Mouse (Mus musculus) MEL (cell line): ENCODE measurements around the gene Siglec1. TPM values are rescaled to one million over a fixed set of nuclear protein-coding genes. Genes with fewer than 3 reads are reported as not detected.

Experiments
- DNase-seq: peaks from one replicate; pipeline ENCODE4 v3.0.0; 2011; ENCODE audit warnings: low read depth, low spot score
- H3K27ac ChIP-seq: 2 replicates; pipeline ENCODE4 v1.5.1; 2012; ENCODE audit warnings: low read depth, mild to moderate bottlenecking, control low read depth, low read length, moderate library complexity; ENCODE audit not compliant: control insufficient read depth
- H3K27me3 ChIP-seq, 2 experiments: fragments of 150-350 bp in 1 of 2; sonication (generic) in 1 of 2; 2 replicates each; pipeline ENCODE4 v1.6.1; 2012; ENCODE audit warnings: low read length in 2 of 2, mild to moderate bottlenecking in 2 of 2, improper control_type of control experiment in 1 of 2, moderate library complexity in 1 of 2; ENCODE audit not compliant: insufficient read depth in 2 of 2, control insufficient read depth in 1 of 2
- H3K36me3 ChIP-seq, 2 experiments: 2 replicates each; pipeline ENCODE4 v1.6.1; 2012 to 2014; ENCODE audit warnings: low read length in 2 of 2, improper control_type of control experiment in 1 of 2, inconsistent platforms in 1 of 2, mild to moderate bottlenecking in 1 of 2; ENCODE audit not compliant: insufficient read depth in 2 of 2, control insufficient read depth in 1 of 2
- H3K4me1 ChIP-seq, 2 experiments: fragments of 150-350 bp in 1 of 2; sonication (generic) in 1 of 2; 2 replicates each; pipeline ENCODE4 v1.6.1; 2012; ENCODE audit warnings: low read length in 2 of 2, improper control_type of control experiment in 1 of 2, mild to moderate bottlenecking in 1 of 2; ENCODE audit not compliant: insufficient read depth in 2 of 2, control insufficient read depth in 1 of 2
- H3K4me3 ChIP-seq, 2 experiments: fragments of 150-350 bp in 1 of 2; sonication (generic) in 1 of 2; 2 replicates each; pipeline ENCODE4 v1.5.1; 2012; ENCODE audit warnings: low read depth in 2 of 2, low read length in 2 of 2, mild to moderate bottlenecking in 2 of 2, moderate library complexity in 2 of 2, control low read depth in 1 of 2, improper control_type of control experiment in 1 of 2; ENCODE audit not compliant: control insufficient read depth in 1 of 2, insufficient read depth in 1 of 2
- H3K79me2 ChIP-seq: 2 replicates; pipeline ENCODE4 v1.6.1; 2012; ENCODE audit warnings: mild to moderate bottlenecking, low read length, moderate library complexity; ENCODE audit not compliant: control insufficient read depth, poor library complexity, insufficient read depth
- H3K9ac ChIP-seq: 2 replicates; pipeline ENCODE4 v1.6.1; 2012; ENCODE audit warnings: low read depth, mild to moderate bottlenecking, control low read depth, low read length, moderate library complexity; ENCODE audit not compliant: control insufficient read depth, poor library complexity, severe bottlenecking
- H3K9me3 ChIP-seq: fragments of 150-350 bp; sonication (generic); replicated peaks from 2 replicates; pipeline ENCODE4 v1.6.1; 2012; ENCODE audit warnings: mild to moderate bottlenecking, low read length, improper control_type of control experiment, moderate library complexity; ENCODE audit not compliant: insufficient read depth
- BHLHE40 ChIP-seq: IDR thresholded peaks from 2 replicates; pipeline ENCODE4 v1.6.1; 2012; ENCODE audit warnings: low read depth, mild to moderate bottlenecking, inconsistent platforms, low read length, improper control_type of control experiment, borderline replicate concordance
- E2F4 ChIP-seq: IDR thresholded peaks from 2 replicates; pipeline ENCODE4 v1.6.1; 2011; ENCODE audit warnings: low read depth, low read length, improper control_type of control experiment, borderline replicate concordance
- EP300 ChIP-seq, 2 experiments: IDR thresholded peaks; 2 replicates each; pipeline ENCODE4 v1.6.1; 2011; ENCODE audit warnings: improper control_type of control experiment in 2 of 2, low read length in 2 of 2, low read depth in 1 of 2, mild to moderate bottlenecking in 1 of 2
- ETS1 ChIP-seq: IDR thresholded peaks from 2 replicates; pipeline ENCODE4 v1.6.1; 2012; ENCODE audit warnings: low read depth, mild to moderate bottlenecking, inconsistent platforms, low read length, improper control_type of control experiment, moderate library complexity
- GABPA ChIP-seq: IDR thresholded peaks from 2 replicates; pipeline ENCODE4 v1.6.1; 2012; ENCODE audit warnings: low read depth, mild to moderate bottlenecking, inconsistent platforms, low read length, improper control_type of control experiment, moderate library complexity
- GATA1 ChIP-seq: IDR thresholded peaks from 2 replicates; pipeline ENCODE4 v1.6.1; 2011; ENCODE audit warnings: low read depth, low read length, improper control_type of control experiment
- HCFC1 ChIP-seq: IDR thresholded peaks from 2 replicates; pipeline ENCODE4 v1.6.1; 2012; ENCODE audit warnings: low read depth, mild to moderate bottlenecking, inconsistent platforms, low read length, improper control_type of control experiment, moderate library complexity
- MAX ChIP-seq: IDR thresholded peaks from 2 replicates; pipeline ENCODE4 v1.6.1; 2011; ENCODE audit warnings: low read length, improper control_type of control experiment
- MAZ ChIP-seq: IDR thresholded peaks from 2 replicates; pipeline ENCODE4 v1.6.1; 2012; ENCODE audit warnings: low read depth, mild to moderate bottlenecking, inconsistent platforms, low read length, improper control_type of control experiment
- MEF2A ChIP-seq: IDR thresholded peaks from 2 replicates; pipeline ENCODE4 v1.6.1; 2014; ENCODE audit warnings: low read depth, mild to moderate bottlenecking, inconsistent platforms, low read length, improper control_type of control experiment; ENCODE audit not compliant: poor library complexity, insufficient replicate concordance, severe bottlenecking; ENCODE audit errors: extremely low read depth
- MYB ChIP-seq: IDR thresholded peaks from 2 replicates; pipeline ENCODE4 v1.6.1; 2011; ENCODE audit warnings: mild to moderate bottlenecking, low read depth, low read length, improper control_type of control experiment
- POLR2A ChIP-seq, 2 experiments: IDR thresholded peaks; 2 replicates each; pipeline ENCODE4 v1.6.1; 2011 to 2012; ENCODE audit warnings: low read length in 2 of 2, mild to moderate bottlenecking in 2 of 2, control low read depth in 1 of 2, improper control_type of control experiment in 1 of 2, low read depth in 1 of 2, moderate library complexity in 1 of 2; ENCODE audit not compliant: control insufficient read depth in 1 of 2, insufficient read depth in 1 of 2, poor library complexity in 1 of 2
- POLR2AphosphoS2 ChIP-seq: IDR thresholded peaks from 2 replicates; pipeline ENCODE4 v1.6.1; 2011; ENCODE audit warnings: low read length, improper control_type of control experiment
- RAD21 ChIP-seq: IDR thresholded peaks from 2 replicates; pipeline ENCODE4 v1.6.1; 2011; ENCODE audit warnings: mild to moderate bottlenecking, low read depth, low read length, improper control_type of control experiment
- SIN3A ChIP-seq: IDR thresholded peaks from 2 replicates; pipeline ENCODE4 v1.6.1; 2012; ENCODE audit warnings: low read length, improper control_type of control experiment, inconsistent platforms
- TBP ChIP-seq: IDR thresholded peaks from 2 replicates; pipeline ENCODE4 v1.8.0; 2011; ENCODE audit warnings: low read depth, low read length, improper control_type of control experiment
- UBTF ChIP-seq: IDR thresholded peaks from 2 replicates; pipeline ENCODE4 v1.6.1; 2012; ENCODE audit warnings: low read depth, mild to moderate bottlenecking, inconsistent platforms, low read length, improper control_type of control experiment, moderate library complexity, borderline replicate concordance; ENCODE audit not compliant: insufficient read depth
- USF1 ChIP-seq: IDR thresholded peaks from 2 replicates; pipeline ENCODE4 v1.6.1; 2014; ENCODE audit warnings: low read depth, mild to moderate bottlenecking, inconsistent platforms, low read length, improper control_type of control experiment, moderate library complexity
- ZC3H11A ChIP-seq: IDR thresholded peaks from 2 replicates; pipeline ENCODE4 v1.6.1; 2012; ENCODE audit warnings: low read depth, mild to moderate bottlenecking, inconsistent platforms, low read length, improper control_type of control experiment
- ZNF384 ChIP-seq: IDR thresholded peaks from 2 replicates; pipeline ENCODE4 v1.6.1; 2012; ENCODE audit warnings: low read depth, mild to moderate bottlenecking, inconsistent platforms, low read length, improper control_type of control experiment
- polyA plus RNA-seq, 2 experiments: library from polyadenylated mRNA; stranded (reverse) in 1 of 2; unstranded in 1 of 2; fragments of >175 nt in 1 of 2; fragments of >200 nt in 1 of 2; gene quantifications; 2 replicates each; pipeline versions ENCODE4 v1.2.1 to v1.2.4; 2012; ENCODE audit warnings: low replicate concordance in 2 of 2, low read depth in 1 of 2; ENCODE audit not compliant: insufficient read length in 2 of 2, insufficient read depth in 1 of 2, missing spikeins in 1 of 2
- total RNA-seq: library from RNA; depleted of rRNA; stranded (reverse); fragments of 300-350 nt; gene quantifications from 2 replicates; pipeline ENCODE4 v1.2.3, GENCODE M21; 2012

Siglec1 gene
- total and polyA plus RNA-seq, 3 experiments: 0.04 to 0.07 TPM; not detected in 1

DNA sequence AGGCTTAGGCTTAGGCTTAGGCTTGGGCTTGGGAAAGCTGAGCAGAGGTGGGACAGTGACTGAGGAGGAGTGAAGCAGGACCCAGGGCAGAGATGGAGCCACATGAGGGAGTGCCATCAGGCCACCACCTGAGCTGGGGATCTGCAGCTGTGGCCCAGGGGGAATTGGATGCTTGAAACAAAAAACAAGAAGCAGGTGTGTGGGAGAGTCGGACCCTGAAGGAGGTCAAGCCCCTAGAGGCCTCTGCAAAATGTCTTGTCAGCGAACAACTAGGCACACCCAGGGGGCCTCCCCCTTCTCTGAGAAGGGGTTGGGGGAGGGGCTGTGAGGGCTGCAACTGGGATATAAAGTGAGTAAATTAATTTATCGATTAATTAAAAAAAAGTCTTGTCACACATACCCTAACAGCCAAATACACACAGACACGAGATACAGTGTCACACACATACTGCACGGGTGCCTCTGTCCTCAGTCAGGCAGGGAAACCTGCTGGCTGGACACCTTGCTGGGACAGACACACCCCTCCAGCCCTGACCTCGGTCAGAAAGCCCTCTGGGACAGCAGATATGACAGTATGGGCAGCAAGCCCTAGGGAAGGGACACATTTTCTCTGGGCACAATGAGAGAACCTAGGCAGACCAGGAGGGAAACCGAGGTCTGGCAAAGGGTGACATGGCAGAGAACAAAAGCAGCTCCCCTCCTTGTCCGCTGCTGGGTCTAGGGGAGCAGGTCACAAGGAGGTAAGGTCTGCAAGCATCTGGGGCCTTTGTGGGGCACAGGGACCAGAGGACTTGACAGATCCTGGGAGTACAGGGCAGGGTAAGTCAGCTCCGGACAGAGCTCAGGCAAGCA, 39.6 kb upstream of the Siglec1 start:
- peaks cover 0 to 2% of the 10 kb centered on the region in 2 experiments; a peak in 3 of 4 replicates for H3K27me3 ChIP-seq
- no peak overlapping the region for H3K9ac ChIP-seq
- no peak for DNase-seq
- H3K4me1 ChIP-seq: peaks cover 5 to 9% of the 10 kb centered on the region in 2 experiments
- peaks cover 0 to 2% of the 10 kb centered on the region in 2 experiments; a peak in 1 of 4 replicates for H3K36me3 ChIP-seq
- H3K27ac ChIP-seq: no peak overlapping the region
- no peak for TF ChIP-seq TBP
- no peak for TF ChIP-seq MEF2A
- TF ChIP-seq E2F4: no peak
- TF ChIP-seq UBTF: no peak
- TF ChIP-seq EP300 (IDR thresholded peaks at IDR 0.05; ENCODE audit: low read depth in 1 of 2, low read length in 2 of 2): no peak
- no peak for TF ChIP-seq BHLHE40
- TF ChIP-seq RAD21: no peak
- TF ChIP-seq POLR2A (IDR thresholded peaks at IDR 0.05; ENCODE audit: control insufficient read depth in 1 of 2, insufficient read depth in 1 of 2, low read depth in 1 of 2, low read length in 2 of 2, poor library complexity in 1 of 2): no peak
- TF ChIP-seq ZNF384: no peak
- TF ChIP-seq USF1: no peak
- no peak for TF ChIP-seq POLR2AphosphoS2
- TF ChIP-seq GABPA: no peak
- TF ChIP-seq MYB: no peak
- no peak for TF ChIP-seq MAZ
- H3K79me2 ChIP-seq: no peaks in the 10 kb centered on the region
- no peaks in the 10 kb centered on the region for H3K9me3 ChIP-seq
- H3K4me3 ChIP-seq: no peak overlapping the region

DNA sequence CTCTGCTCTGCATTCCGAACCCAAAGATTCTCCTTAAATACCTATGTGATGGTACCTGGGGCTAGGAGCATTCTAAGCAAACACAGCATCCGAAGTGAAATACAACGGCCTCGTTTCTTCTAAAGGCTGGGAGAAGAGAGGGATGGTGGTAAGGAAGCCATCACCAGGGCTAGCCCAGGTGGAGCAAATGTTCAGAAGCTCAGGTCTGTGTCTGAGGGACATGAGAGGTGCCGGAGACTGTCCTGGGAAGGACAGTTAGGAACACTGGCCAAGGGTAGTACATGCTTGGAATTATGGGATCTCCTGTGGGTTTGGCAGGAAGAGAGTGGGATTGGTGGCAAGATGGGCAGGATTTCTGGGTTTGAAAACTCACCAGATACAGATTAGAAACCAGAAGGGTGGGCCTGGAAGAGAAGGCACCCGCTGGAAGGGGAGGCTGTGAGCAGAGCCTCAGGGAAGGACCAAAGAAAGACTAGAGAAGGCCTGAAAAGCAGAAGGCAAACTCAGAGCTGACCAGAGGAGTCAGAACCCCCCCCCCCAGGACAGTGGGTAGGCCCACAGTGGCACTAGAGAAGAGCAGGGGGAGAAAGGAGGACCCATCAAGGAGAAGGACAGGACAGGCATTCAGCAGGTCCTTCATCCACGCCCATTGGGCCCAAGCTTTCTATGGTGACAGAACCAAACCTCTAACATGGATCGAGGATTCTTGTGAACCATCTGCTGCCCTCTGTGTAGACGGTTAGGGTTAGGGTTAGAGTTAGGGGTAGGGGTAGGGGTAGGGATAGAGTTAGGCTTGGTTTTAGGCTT, 38.8 kb upstream of the Siglec1 start:
- TF ChIP-seq ETS1 (no peak), EP300 (IDR thresholded peaks at IDR 0.05; ENCODE audit: low read depth in 1 of 2, low read length in 2 of 2) (no peak), RAD21 (no peak), HCFC1 (no peak), ZC3H11A (no peak), ZNF384 (no peak), SIN3A (no peak), MAX (no peak), POLR2A (IDR thresholded peaks at IDR 0.05; ENCODE audit: control insufficient read depth in 1 of 2, insufficient read depth in 1 of 2, low read depth in 1 of 2, low read length in 2 of 2, poor library complexity in 1 of 2) (no peak), GATA1 (no peak)
- TF ChIP-seq, all 39 proteins: peak for 0
- H3K79me2 ChIP-seq: no peaks in the 10 kb centered on the region
- DNase-seq: no peak
- H3K36me3 ChIP-seq: peaks cover 0 to 2% of the 10 kb centered on the region in 2 experiments; a peak in 1 of 4 replicates
- H3K27me3 ChIP-seq: peaks cover 0 to 2% of the 10 kb centered on the region in 2 experiments; a peak in 3 of 4 replicates
- no peaks in the 10 kb centered on the region for H3K9me3 ChIP-seq
- no peak overlapping the region for H3K27ac ChIP-seq
- H3K9ac ChIP-seq: no peak overlapping the region
- H3K4me3 ChIP-seq: no peak overlapping the region
- peaks cover 5 to 9% of the 10 kb centered on the region in 2 experiments for H3K4me1 ChIP-seq
